Mouse (Mus musculus) olfactory bulb, adult 2 months (tissue): ENCODE data around the gene Col27a1. TPM values are rescaled to one million over a fixed set of nuclear protein-coding genes. Genes with fewer than 3 reads are reported as not detected.

Experiments
- H3K27ac ChIP-seq: fragments of 200-500 bp; 2 replicates; pipeline ENCODE4 v1.5.1; 2012; ENCODE audit warnings: low read depth, low read length; ENCODE audit not compliant: insufficient read depth
- H3K4me1 ChIP-seq: fragments of 200-500 bp; 2 replicates; pipeline ENCODE4 v1.6.1; 2012; ENCODE audit warnings: low read length; ENCODE audit not compliant: control insufficient read depth, insufficient read depth
- H3K4me3 ChIP-seq: fragments of 200-500 bp; 2 replicates; pipeline ENCODE4 v1.5.1; 2012; ENCODE audit warnings: mild to moderate bottlenecking, low read depth, low read length, moderate library complexity; ENCODE audit not compliant: insufficient read depth
- CTCF ChIP-seq: fragments of 200-500 bp; IDR thresholded peaks from 2 replicates; pipeline ENCODE4 v1.5.1; 2012; ENCODE audit warnings: low read depth, mild to moderate bottlenecking, low read length, moderate library complexity; ENCODE audit not compliant: insufficient read depth
- POLR2A ChIP-seq: fragments of 200-500 bp; IDR thresholded peaks from 2 replicates; pipeline ENCODE4 v1.6.1; 2012; ENCODE audit warnings: mild to moderate bottlenecking, low read depth, low read length, moderate library complexity; ENCODE audit not compliant: insufficient read depth
- WGBS: fragments of 180-500 bp; shearing (Covaris S2); methylation state at CpG from one replicate; pipeline ENCODE4 v1.1.7; 2018; 5-methylcytosine and 5-hydroxymethylcytosine counted together
- polyA plus RNA-seq: library from polyadenylated mRNA; stranded (reverse); fragments of >200 nt; gene quantifications from 2 replicates; pipeline ENCODE4 v1.2.4, GENCODE M21; 2012; ENCODE audit warnings: low replicate concordance; ENCODE audit not compliant: missing spikeins, insufficient read depth, insufficient read length

The Col27a1 gene
- polyA plus RNA-seq, 1 experiment: not detected

GRCm38 (mm10) chr4:63219635-63220034 is 5.8 kb downstream of the Col27a1 start:
- no peak overlapping the region for H3K4me3 ChIP-seq
- 50% methylated on average over 6 of the region's 6 CpGs for WGBS
- TF ChIP-seq POLR2A: no peak
- TF ChIP-seq CTCF: no peak

DNA sequence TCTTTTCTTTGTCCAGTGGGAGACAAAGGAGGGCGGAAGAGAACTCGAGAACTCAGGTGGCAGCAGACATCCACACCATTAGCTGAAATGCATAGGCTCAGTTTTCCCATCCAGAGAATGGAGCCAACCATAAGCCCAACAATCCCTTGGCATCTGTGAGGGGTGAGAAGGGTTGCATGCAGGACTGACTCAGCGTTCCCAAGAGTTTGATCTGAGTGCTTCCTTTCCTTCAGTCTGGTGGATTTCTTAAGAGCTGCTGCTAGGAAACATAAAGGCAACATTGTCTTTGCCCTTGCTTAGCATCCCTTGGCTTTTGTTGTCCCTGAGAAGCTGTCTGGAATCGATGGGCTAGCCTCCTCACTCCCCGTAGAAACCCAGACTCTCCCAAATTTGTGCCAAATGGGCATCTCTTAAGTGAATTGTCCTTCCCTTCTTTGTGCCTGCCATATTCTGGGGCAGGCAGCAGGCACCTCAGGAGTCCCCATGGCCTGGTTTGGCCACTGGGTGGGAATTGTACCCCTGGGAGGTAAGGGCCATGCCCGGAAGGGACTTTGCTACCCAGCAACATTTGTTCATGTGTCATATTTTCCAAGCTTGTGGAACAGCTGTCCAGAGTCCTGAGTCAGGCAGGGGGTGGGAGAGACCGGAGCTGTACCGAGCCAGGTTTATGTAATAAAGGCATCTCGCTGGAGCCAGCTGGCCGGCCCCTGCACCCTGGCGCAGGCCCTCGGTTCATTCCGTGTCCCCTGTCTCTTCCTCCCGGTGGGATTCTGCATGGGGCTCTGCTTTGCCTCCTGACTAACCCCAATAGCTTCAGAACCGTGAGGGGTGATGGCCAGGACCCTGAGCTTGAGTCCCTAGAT is 7.5 kb downstream of the Col27a1 start:
- 78% methylated on average over 15 of the region's 15 CpGs for WGBS
- no peak overlapping the region for H3K27ac ChIP-seq
- H3K4me3 ChIP-seq: no peak overlapping the region
- TF ChIP-seq CTCF: no peak
- TF ChIP-seq POLR2A: 0 out of 2 replicates have a peak, but pooled peaks have one; percentile 21
- peaks cover 24% of the 10 kb centered on the region for H3K4me1 ChIP-seq

More at GRCm38 (mm10) chr4:63219635-63220034, 5.8 kb downstream of the Col27a1 start:
- no peak overlapping the region for H3K27ac ChIP-seq
- peaks cover 32% of the 10 kb centered on the region for H3K4me1 ChIP-seq

- Histone ChIP-seq H3K4me3 (no peak overlapping the region), H3K4me1 (peaks cover 24% of the 10 kb centered on the region), H3K27ac (no peak overlapping the region)
- WGBS: 52% methylated on average over 8 of the region's 8 CpGs
- TF ChIP-seq POLR2A (no peak), CTCF (no peak)
These were observed 8.4 kb downstream of the Col27a1 start for GRCm38 (mm10) chr4:63222246-63222645.

- peaks cover 40% of the 10 kb centered on the region for H3K4me1 ChIP-seq
- TF ChIP-seq CTCF (no peak), POLR2A (no peak)
- no peak overlapping the region for H3K27ac ChIP-seq
- 77% methylated on average over 10 of the region's 10 CpGs for WGBS
- H3K4me3 ChIP-seq: no peak overlapping the region
These were observed 11.6 kb downstream of the Col27a1 start for GRCm38 (mm10) chr4:63225373-63225772.

DNA sequence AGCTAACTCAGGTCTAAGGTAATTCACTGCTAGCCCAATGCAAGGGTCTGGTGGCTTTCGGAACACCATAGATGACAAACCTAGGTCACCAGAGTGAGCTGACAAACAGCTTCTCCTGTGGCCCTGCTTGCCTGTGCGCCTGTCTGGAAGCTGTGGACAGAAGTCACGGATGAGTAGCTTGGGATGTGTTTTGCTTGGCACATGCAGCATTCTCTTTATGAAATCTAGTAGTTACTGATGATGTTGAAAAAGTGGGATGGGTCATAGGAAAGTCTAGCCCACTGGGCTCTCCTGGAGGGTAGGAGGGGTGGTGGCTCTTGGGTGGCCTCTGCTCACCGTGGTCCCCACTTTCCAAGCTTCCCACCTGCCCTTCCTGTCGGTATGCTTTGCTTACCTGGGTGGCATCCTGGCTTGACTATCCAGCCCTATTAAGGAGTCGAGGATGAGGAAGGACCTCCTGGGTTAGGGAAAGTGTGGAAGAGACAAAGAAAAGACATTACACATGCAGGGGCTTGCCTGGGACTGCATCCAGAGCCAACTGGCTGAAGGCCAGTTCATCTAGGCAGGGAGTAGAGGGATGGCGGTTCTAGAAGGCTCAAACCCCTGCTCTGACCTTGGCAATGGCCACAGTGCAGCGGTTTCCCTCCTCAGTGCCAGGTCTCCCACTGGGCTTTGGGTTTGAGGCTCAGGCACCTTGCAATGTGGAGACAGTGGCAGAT is 12.5 kb downstream of the Col27a1 start:
- Histone ChIP-seq H3K4me3 (no peak overlapping the region), H3K27ac (no peak overlapping the region), H3K4me1 (peaks cover 47% of the 10 kb centered on the region)
- TF ChIP-seq POLR2A (no peak), CTCF (no peak)
- 69% methylated on average over 8 of the region's 8 CpGs for WGBS

DNA sequence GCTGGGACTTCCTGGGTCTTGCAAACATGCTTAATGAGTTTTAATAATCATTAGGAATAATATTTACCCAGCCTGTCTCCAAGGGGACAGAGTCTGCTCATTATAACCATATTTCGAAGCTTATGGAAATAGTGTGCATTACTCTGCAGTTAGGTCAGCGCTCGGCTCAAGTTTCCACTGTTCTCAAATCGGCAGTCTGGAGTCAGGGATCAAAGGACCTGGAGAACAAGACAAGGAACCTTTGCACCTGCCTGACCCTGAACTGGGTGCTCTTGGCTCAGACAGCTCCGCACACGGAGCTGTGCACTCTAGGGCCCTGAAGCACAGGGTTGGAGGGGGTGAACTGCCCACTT is 13.1 kb downstream of the Col27a1 start:
- WGBS: 79% methylated on average over 6 of the region's 6 CpGs
- TF ChIP-seq CTCF: no peak
- no peak for TF ChIP-seq POLR2A

GRCm38 (mm10) chr4:63228943-63229342 is 15.1 kb downstream of the Col27a1 start:
- Histone ChIP-seq H3K27ac (no peak overlapping the region), H3K4me3 (no peak overlapping the region), H3K4me1 (peaks cover 59% of the 10 kb centered on the region)
- WGBS: 35% methylated on average over 5 of the region's 5 CpGs
- TF ChIP-seq POLR2A (no peak), CTCF (no peak)

More for the DNA sequence above, 13.1 kb downstream of the Col27a1 start:
- no peak overlapping the region for H3K4me3 ChIP-seq
- peaks cover 45% of the 10 kb centered on the region for H3K4me1 ChIP-seq
- H3K27ac ChIP-seq: no peak overlapping the region

DNA sequence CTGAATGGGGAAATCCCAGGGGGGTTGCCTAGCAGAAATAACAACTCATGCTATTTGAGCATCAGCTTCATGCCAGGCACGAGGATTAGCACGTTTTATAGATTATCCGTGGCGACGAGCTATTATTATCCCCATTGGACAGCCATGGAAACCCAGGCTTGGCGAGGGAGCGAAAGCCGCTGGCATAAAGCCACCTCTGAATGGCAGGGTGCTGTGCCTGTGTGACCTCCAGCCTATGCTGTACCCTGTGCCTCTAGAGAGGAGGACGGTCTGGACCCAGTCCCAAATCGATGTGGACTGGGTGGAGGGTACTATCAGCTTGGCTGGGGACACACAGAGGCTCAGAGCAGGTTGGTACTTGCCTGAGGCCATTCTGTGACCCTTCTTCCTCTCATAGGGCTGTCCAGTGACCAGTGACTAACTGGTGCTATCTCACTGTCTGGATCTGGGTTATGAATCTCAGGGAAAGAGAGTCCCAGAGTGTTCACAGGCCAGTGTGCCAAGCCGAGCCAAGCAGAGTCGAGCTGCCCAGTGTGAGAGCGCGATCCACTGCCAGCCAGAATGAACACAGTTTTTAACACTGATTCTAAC is 16.3 kb downstream of the Col27a1 start:
- Histone ChIP-seq H3K4me1 (peaks cover 70% of the 10 kb centered on the region), H3K27ac (no peak overlapping the region), H3K4me3 (no peak overlapping the region)
- WGBS: 49% methylated on average over 14 of the region's 14 CpGs
- TF ChIP-seq POLR2A: no peak

- no peak overlapping the region for H3K27ac ChIP-seq
- TF ChIP-seq CTCF (no peak), POLR2A (no peak)
- H3K4me1 ChIP-seq: peaks cover 71% of the 10 kb centered on the region
- WGBS: 34% methylated on average over 1 of the region's 1 CpGs
- H3K4me3 ChIP-seq: no peak overlapping the region
These were observed 17.3 kb downstream of the Col27a1 start for GRCm38 (mm10) chr4:63231121-63231520.
